Mouse (Mus musculus) C2C12 (cell line): ENCODE measurements at regions not wholly inside any gene's neighbourhood (a gene's known extent, or its start where the extent isn't known, plus 50 kb on each side); places are given as distances from the start of the nearest gene placed in this dataset.

Experiments used
- CTCF ChIP-seq: IDR thresholded peaks from one replicate; pipeline ENCODE4 v1.5.1; 2011; ENCODE audit not compliant: control insufficient read depth, insufficient read depth, insufficient read length
- MAX ChIP-seq: IDR thresholded peaks from one replicate; pipeline ENCODE4 v1.6.1; 2011; ENCODE audit warnings: mild to moderate bottlenecking, control low read depth
- MYOG ChIP-seq: IDR thresholded peaks from one replicate; pipeline ENCODE4 v1.6.1; 2011; ENCODE audit not compliant: control insufficient read depth, insufficient read length; ENCODE audit errors: extremely low read depth

GRCm38 (mm10) chr12:15051387-15051786 lies 765.3 kb downstream of the Trib2 start:
- TF ChIP-seq CTCF (no peak), MAX (no peak), MYOG (no peak)
